Mouse (Mus musculus) bone marrow, adult 2 months (tissue): ENCODE data around the gene Rap2a. TPM values are rescaled to one million over a fixed set of nuclear protein-coding genes. Genes with fewer than 3 reads are reported as not detected.

Experiments used
- H3K27ac ChIP-seq: fragments of 200-500 bp; 2 replicates; pipeline ENCODE4 v1.5.1; 2012; ENCODE audit warnings: low read depth, mild to moderate bottlenecking, control low read depth, inconsistent platforms, low read length; ENCODE audit not compliant: control insufficient read depth, poor library complexity, insufficient read depth
- H3K4me1 ChIP-seq: fragments of 200-500 bp; 2 replicates; pipeline ENCODE4 v1.6.1; 2011; ENCODE audit warnings: low read length; ENCODE audit not compliant: control insufficient read depth, insufficient read depth
- H3K4me3 ChIP-seq: fragments of 200-500 bp; replicated peaks from 2 replicates; pipeline ENCODE3; 2011; ENCODE audit warnings: mild to moderate bottlenecking, low read depth, low read length, control low read depth; ENCODE audit not compliant: control insufficient read depth
- CTCF ChIP-seq: fragments of 200-500 bp; IDR thresholded peaks from 2 replicates; pipeline ENCODE4 v1.5.1; 2011; ENCODE audit warnings: low read length, control low read depth; ENCODE audit not compliant: control insufficient read depth, insufficient read depth
- POLR2A ChIP-seq: fragments of 200-500 bp; IDR thresholded peaks from 2 replicates; pipeline ENCODE4 v1.6.1; 2011; ENCODE audit warnings: low read depth, mild to moderate bottlenecking, control low read depth, low read length, borderline replicate concordance; ENCODE audit not compliant: control insufficient read depth
- WGBS: fragments of 180-500 bp; shearing (Covaris S2); methylation state at CpG from one replicate; pipeline ENCODE4 v1.1.7; 2018; 5-methylcytosine and 5-hydroxymethylcytosine counted together
- polyA plus RNA-seq: library from polyadenylated mRNA; stranded (reverse); fragments of >200 nt; gene quantifications from 2 replicates; pipeline ENCODE4 v1.2.4, GENCODE M21; 2011; ENCODE audit warnings: low replicate concordance; ENCODE audit not compliant: missing spikeins, insufficient read depth, insufficient read length

Gene Rap2a
- polyA plus RNA-seq, 1 experiment, result 6.9 TPM

- WGBS, result 85% methylated on average over 12 of the region's 12 CpGs
- Histone ChIP-seq H3K4me3 (no peak overlapping the region), H3K4me1 (no peaks in the 10 kb centered on the region), H3K27ac (no peak overlapping the region)
- TF ChIP-seq CTCF, result no peak
- TF ChIP-seq POLR2A, result no peak
Measured at GRCm38 (mm10) chr14:120504423-120504822, 26.2 kb downstream of the Rap2a start.

GRCm38 (mm10) chr14:120504928-120505461 lies 26.8 kb downstream of the Rap2a start:
- TF ChIP-seq POLR2A (no peak), CTCF (no peak)
- Histone ChIP-seq H3K4me3 (no peak overlapping the region), H3K27ac (no peak overlapping the region), H3K4me1 (no peaks in the 10 kb centered on the region)
- WGBS, result 88% methylated on average over 18 of the region's 18 CpGs

GRCm38 (mm10) chr14:120505918-120506317 lies 27.7 kb downstream of the Rap2a start:
- Histone ChIP-seq H3K4me3 (no peak overlapping the region), H3K27ac (no peak overlapping the region), H3K4me1 (no peaks in the 10 kb centered on the region)
- WGBS, result 86% methylated on average over 6 of the region's 6 CpGs
- TF ChIP-seq CTCF, result no peak
- TF ChIP-seq POLR2A, result no peak

GRCm38 (mm10) chr14:120507516-120507915 lies 29.3 kb downstream of the Rap2a start:
- Histone ChIP-seq H3K4me3 (no peak overlapping the region), H3K4me1 (no peaks in the 10 kb centered on the region), H3K27ac (no peak overlapping the region)
- 71% methylated on average over 12 of the region's 12 CpGs for WGBS
- TF ChIP-seq POLR2A, result no peak

GRCm38 (mm10) chr14:120508566-120509365 lies 30.5 kb downstream of the Rap2a start:
- no peak overlapping the region for H3K27ac ChIP-seq
- WGBS, result 85% methylated on average over 16 of the region's 16 CpGs

GRCm38 (mm10) chr14:120509366-120509640 lies 31.1 kb downstream of the Rap2a start:
- TF ChIP-seq POLR2A, result no peak
- TF ChIP-seq CTCF, result no peak
- 89% methylated on average over 5 of the region's 5 CpGs for WGBS
- Histone ChIP-seq H3K4me1 (no peaks in the 10 kb centered on the region), H3K27ac (no peak overlapping the region), H3K4me3 (no peak overlapping the region)

More at GRCm38 (mm10) chr14:120508566-120509365, 30.5 kb downstream of the Rap2a start:
- H3K4me3 ChIP-seq, result no peak overlapping the region
- TF ChIP-seq CTCF (no peak), POLR2A (no peak)
- no peaks in the 10 kb centered on the region for H3K4me1 ChIP-seq

GRCm38 (mm10) chr14:120511821-120512220 lies 33.6 kb downstream of the Rap2a start:
- TF ChIP-seq POLR2A, result no peak
- TF ChIP-seq CTCF, result no peak
- H3K4me3 ChIP-seq, result no peak overlapping the region
- no peak overlapping the region for H3K27ac ChIP-seq
- 42% methylated on average over 5 of the region's 5 CpGs for WGBS
- no peaks in the 10 kb centered on the region for H3K4me1 ChIP-seq

- Histone ChIP-seq H3K4me3 (no peak overlapping the region), H3K27ac (no peak overlapping the region), H3K4me1 (no peaks in the 10 kb centered on the region)
- WGBS, result 70% methylated on average over 4 of the region's 4 CpGs
- TF ChIP-seq POLR2A, result no peak
- no peak for TF ChIP-seq CTCF
Measured at GRCm38 (mm10) chr14:120514821-120515271, 36.6 kb downstream of the Rap2a start.
